Mouse (Mus musculus) kidney, postnatal 0 days (tissue): ENCODE measurements around the gene Ube2u. TPM values are rescaled to one million over a fixed set of nuclear protein-coding genes. Genes with fewer than 3 reads are reported as not detected.

Experiments used
- ATAC-seq: fragments of 200-750 bp; cut with Nextera tagmentation; replicated peaks from 2 replicates; pipeline ENCODE4 v1.8.0; 2017; ENCODE audit warnings: low read depth, moderate number of reproducible peaks, moderate TSS enrichment, moderate library complexity; ENCODE audit not compliant: low FRiP score
- DNase-seq: peaks from one replicate; pipeline ENCODE4 v3.0.0-alpha.2; 2016; ENCODE audit warnings: low spot score
- H3K27ac ChIP-seq: fragments of 300-500 bp; sonication (generic); 2 replicates; pipeline ENCODE4 v1.5.1; 2014; ENCODE audit warnings: mild to moderate bottlenecking
- H3K27me3 ChIP-seq: fragments of 300-500 bp; sonication (generic); 2 replicates; pipeline ENCODE4 v1.6.1; 2014; ENCODE audit warnings: low read length, mixed read lengths; ENCODE audit not compliant: insufficient read depth
- H3K36me3 ChIP-seq: fragments of 300-500 bp; sonication (generic); 2 replicates; pipeline ENCODE4 v1.6.1; 2014; ENCODE audit warnings: low read length, mixed read lengths; ENCODE audit not compliant: insufficient read depth
- H3K4me1 ChIP-seq: fragments of 300-500 bp; sonication (generic); replicated peaks from 2 replicates; pipeline ENCODE4 v1.6.1; 2014; ENCODE audit warnings: antibody characterized with exemption, low read length, mixed read lengths; ENCODE audit not compliant: insufficient read depth
- H3K4me2 ChIP-seq: fragments of 300-500 bp; sonication (generic); 2 replicates; pipeline ENCODE4 v1.6.1; 2014; ENCODE audit warnings: mild to moderate bottlenecking, low read length, moderate library complexity, mixed read lengths
- H3K4me3 ChIP-seq: fragments of 300-500 bp; sonication (generic); replicated peaks from 2 replicates; pipeline ENCODE4 v1.5.1; 2014; ENCODE audit warnings: low read depth, low read length
- H3K9ac ChIP-seq: fragments of 300-500 bp; sonication (generic); 2 replicates; pipeline ENCODE4 v1.6.1; 2014; ENCODE audit warnings: low read depth, low read length
- H3K9me3 ChIP-seq: fragments of 300-500 bp; sonication (generic); replicated peaks from 2 replicates; pipeline ENCODE4 v1.6.1; 2016; ENCODE audit warnings: low read length, inconsistent platforms, mixed read lengths
- CTCF ChIP-seq: IDR thresholded peaks from 2 replicates; pipeline ENCODE4 v1.5.1; 2016; ENCODE audit warnings: antibody characterized with exemption, low read depth, mild to moderate bottlenecking, moderate library complexity
- WGBS: fragments of 180-500 bp; shearing (Covaris S2); extraction: QIAGEN DNeasy Blood & Tissue Kit; methylation state at CpG from one replicate; pipeline ENCODE4 v1.1.7; 2014; 5-methylcytosine and 5-hydroxymethylcytosine counted together
- polyA plus RNA-seq: library from polyadenylated mRNA; unstranded; fragments of >200 nt; fragmentation: Nextera tagmentation; extraction: Ambion mirVana; gene quantifications from 2 replicates; pipeline ENCODE4 v1.2.1, GENCODE M21; 2015

Ube2u gene
- polyA plus RNA-seq, 1 experiment from 2014 or later, result 1.6 TPM

DNA sequence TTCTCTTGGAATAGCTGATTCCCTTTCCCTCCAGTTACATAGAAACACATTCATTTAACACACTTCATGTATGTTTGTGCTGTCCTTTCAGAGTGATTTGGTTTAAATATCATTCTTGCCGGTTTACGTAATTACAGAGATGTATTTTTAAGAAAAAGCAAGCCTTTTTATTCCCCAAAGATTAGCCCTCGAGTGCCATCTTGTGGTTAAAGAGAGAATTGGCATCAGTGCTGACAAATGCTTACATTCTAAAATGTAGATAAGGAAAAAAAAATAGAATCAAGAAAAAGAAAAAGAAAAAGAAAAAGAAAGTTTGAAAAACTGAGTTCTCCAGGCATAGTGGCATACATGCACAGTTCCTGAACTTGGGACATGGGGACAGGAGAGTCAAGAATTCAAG lies 59.2 kb downstream of the Ube2u start:
- no peak overlapping the region for H3K27ac ChIP-seq

GRCm38 (mm10) chr4:100539483-100539882 lies 60.8 kb downstream of the Ube2u start:
- ATAC-seq (no peak), DNase-seq (no peak)
- no peak overlapping the region for H3K4me3 ChIP-seq
- H3K9me3 ChIP-seq, result no peaks in the 10 kb centered on the region
- no peak overlapping the region for H3K27ac ChIP-seq
- TF ChIP-seq CTCF, result no peak
- no peaks in the 10 kb centered on the region for H3K27me3 ChIP-seq
- 68% methylated on average over 3 of the region's 3 CpGs for WGBS
- no peak overlapping the region for H3K4me2 ChIP-seq
- H3K36me3 ChIP-seq, result no peaks in the 10 kb centered on the region
- no peaks in the 10 kb centered on the region for H3K4me1 ChIP-seq
- H3K9ac ChIP-seq, result no peak overlapping the region

More for the DNA sequence above, 59.2 kb downstream of the Ube2u start:
- no peak overlapping the region for H3K9ac ChIP-seq
- no peaks in the 10 kb centered on the region for H3K4me1 ChIP-seq
- no peaks in the 10 kb centered on the region for H3K27me3 ChIP-seq
- H3K36me3 ChIP-seq, result no peaks in the 10 kb centered on the region
- no peaks in the 10 kb centered on the region for H3K9me3 ChIP-seq
- no peak overlapping the region for H3K4me3 ChIP-seq
- TF ChIP-seq CTCF, result peak; percentile 88
- 3% methylated on average over 3 of the region's 3 CpGs for WGBS
- ATAC-seq (no peak), DNase-seq (peak; percentile 84)
- no peak overlapping the region for H3K4me2 ChIP-seq

- Histone ChIP-seq H3K9me3 (no peaks in the 10 kb centered on the region), H3K4me1 (no peaks in the 10 kb centered on the region), H3K36me3 (no peaks in the 10 kb centered on the region), H3K27me3 (no peaks in the 10 kb centered on the region), H3K4me3 (no peak overlapping the region), H3K27ac (no peak overlapping the region), H3K4me2 (no peak overlapping the region), H3K9ac (no peak overlapping the region)
- peak; percentile 76 for DNase-seq
- 47% methylated on average over 4 of the region's 4 CpGs for WGBS
- ATAC-seq, result no peak
- no peak for TF ChIP-seq CTCF
These were observed 69.3 kb downstream of the Ube2u start for GRCm38 (mm10) chr4:100547905-100548304.

- ATAC-seq, result no peak
These were observed 74.6 kb downstream of the Ube2u start for GRCm38 (mm10) chr4:100553296-100553695.

GRCm38 (mm10) chr4:100588236-100589206 lies 109.9 kb downstream of the Ube2u start:
- 3% methylated on average over 21 of the region's 21 CpGs for WGBS
- no peaks in the 10 kb centered on the region for H3K27me3 ChIP-seq
- no peaks in the 10 kb centered on the region for H3K36me3 ChIP-seq
- H3K9ac ChIP-seq, result no peak overlapping the region
- DNase-seq (peak; percentile 91), ATAC-seq (peak; percentile 73)
- H3K4me2 ChIP-seq, result peak overlapping the region; percentile 61
- no peaks in the 10 kb centered on the region for H3K9me3 ChIP-seq
- no peaks in the 10 kb centered on the region for H3K4me1 ChIP-seq
- peak; percentile 93 for TF ChIP-seq CTCF
- H3K4me3 ChIP-seq, result peak overlapping the region; percentile 20
- no peak overlapping the region for H3K27ac ChIP-seq

More at GRCm38 (mm10) chr4:100553296-100553695, 74.6 kb downstream of the Ube2u start:
- Histone ChIP-seq H3K36me3 (no peaks in the 10 kb centered on the region), H3K27me3 (no peaks in the 10 kb centered on the region), H3K27ac (no peak overlapping the region), H3K9ac (no peak overlapping the region), H3K4me1 (no peaks in the 10 kb centered on the region), H3K4me2 (no peak overlapping the region), H3K9me3 (no peaks in the 10 kb centered on the region), H3K4me3 (no peak overlapping the region)
- DNase-seq, result no peak
- no peak for TF ChIP-seq CTCF
- WGBS, result 72% methylated on average over 2 of the region's 2 CpGs

- Histone ChIP-seq H3K27ac (no peak overlapping the region), H3K4me2 (no peak overlapping the region), H3K4me1 (no peaks in the 10 kb centered on the region), H3K4me3 (no peak overlapping the region), H3K36me3 (no peaks in the 10 kb centered on the region), H3K27me3 (no peaks in the 10 kb centered on the region), H3K9ac (no peak overlapping the region), H3K9me3 (no peaks in the 10 kb centered on the region)
- DNase-seq (no peak), ATAC-seq (no peak)
- WGBS, result 93% methylated on average over 4 of the region's 4 CpGs
- TF ChIP-seq CTCF, result no peak
These were observed 117.1 kb downstream of the Ube2u start for GRCm38 (mm10) chr4:100595771-100596170.
